Mouse (Mus musculus): ENCODE measurements around the gene Hjurp.

DNA sequence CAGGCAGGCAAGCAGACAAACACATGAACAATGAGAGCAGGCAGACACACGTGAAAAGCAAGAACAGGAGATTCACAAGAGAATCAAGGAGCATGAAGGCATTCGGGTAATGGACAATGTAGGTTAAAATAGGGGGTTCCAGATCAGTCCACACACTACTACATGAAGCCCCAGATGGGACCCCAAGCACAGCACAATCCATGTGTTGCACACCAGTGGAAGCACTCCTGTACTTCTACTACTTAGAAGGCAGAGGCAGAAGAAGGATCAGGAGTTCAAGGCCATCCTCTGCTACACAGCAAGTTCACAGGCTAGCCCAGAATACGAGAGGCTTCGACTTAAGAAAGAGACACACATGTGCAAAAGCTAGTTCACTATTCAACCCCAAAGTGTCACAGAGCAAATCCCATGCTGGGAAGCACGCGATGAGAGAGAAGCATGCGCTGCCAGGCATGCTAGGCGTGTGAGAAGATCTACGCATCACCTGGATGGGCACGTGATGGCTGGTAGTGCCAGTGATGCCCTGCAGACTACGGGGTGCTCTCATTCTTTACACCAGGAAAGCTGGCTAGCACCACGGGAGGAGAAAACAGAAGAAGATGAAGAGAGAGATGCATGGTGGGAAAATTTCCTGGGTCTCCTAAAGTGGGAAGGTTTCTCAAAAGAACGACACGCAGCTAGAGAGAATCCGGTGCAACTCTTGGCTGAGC lies 8.9 kb upstream of the Hjurp start:
- TF ChIP-seq CTCF (IDR thresholded peaks at IDR 0.05; ENCODE audit: insufficient read depth, low read length), result no peak
- TF ChIP-seq POLR2A (IDR thresholded peaks at IDR 0.05; ENCODE audit: borderline replicate concordance, extremely low read depth, low read depth, low read length), result no peak
